Mouse (Mus musculus) CH12.LX (cell line): ENCODE data around the gene Ndufa4l2. TPM values are rescaled to one million over a fixed set of nuclear protein-coding genes. Genes with fewer than 3 reads are reported as not detected.
A peak's percentile ranks its signal among the peaks of the same experiment; 100 is the strongest.

Source experiments
- DNase-seq: peaks from one replicate; pipeline ENCODE4 v3.0.0-alpha.2; 2013; ENCODE audit errors: extremely low read depth
- H3K27ac ChIP-seq: 2 replicates; pipeline ENCODE4 v1.5.1; 2012; ENCODE audit warnings: low read depth, mild to moderate bottlenecking, control low read depth, moderate library complexity; ENCODE audit not compliant: insufficient read depth
- H3K27me3 ChIP-seq: replicated peaks from 2 replicates; pipeline ENCODE3; 2012; ENCODE audit warnings: inconsistent platforms
- H3K36me3 ChIP-seq, 2 experiments: replicated peaks in 1 of 2; 2 replicates each; pipeline versions ENCODE3 to v1.6.1; 2012; ENCODE audit warnings: inconsistent platforms in 1 of 2, low read length in 1 of 2, mild to moderate bottlenecking in 1 of 2, mixed read lengths in 1 of 2, moderate library complexity in 1 of 2; ENCODE audit not compliant: control insufficient read depth in 1 of 2, insufficient read depth in 1 of 2
- H3K4me1 ChIP-seq, 2 experiments: 2 replicates each; pipeline ENCODE4 v1.6.1; 2012; ENCODE audit warnings: inconsistent platforms in 1 of 2, moderate library complexity in 1 of 2; ENCODE audit not compliant: insufficient read depth in 2 of 2, control insufficient read depth in 1 of 2
- H3K4me2 ChIP-seq: 2 replicates; pipeline ENCODE4 v1.6.1; 2012; ENCODE audit warnings: low read depth, mild to moderate bottlenecking, control low read depth; ENCODE audit not compliant: poor library complexity, insufficient read depth, severe bottlenecking
- H3K4me3 ChIP-seq, 3 experiments: fragments of 150-350 bp in 1 of 3; sonication (generic) in 1 of 3; replicated peaks in 1 of 3; 2 replicates each; pipeline versions ENCODE3 to v1.5.1; 2011 to 2012; ENCODE audit warnings: low read depth in 2 of 3, low read length in 2 of 3, mild to moderate bottlenecking in 2 of 3, moderate library complexity in 2 of 3, control low read depth in 1 of 3, improper control_type of control experiment in 1 of 3, inconsistent platforms in 1 of 3, mixed read lengths in 1 of 3; ENCODE audit not compliant: poor library complexity in 1 of 3
- H3K79me2 ChIP-seq: replicated peaks from 2 replicates; pipeline ENCODE4 v1.6.1; 2012; ENCODE audit warnings: mild to moderate bottlenecking, moderate library complexity; ENCODE audit not compliant: control insufficient read depth, poor library complexity, insufficient read depth, severe bottlenecking; ENCODE audit errors: extremely low read depth
- H3K9ac ChIP-seq: 2 replicates; pipeline ENCODE4 v1.6.1; 2012; ENCODE audit warnings: low read depth, mild to moderate bottlenecking, control low read depth, moderate library complexity; ENCODE audit not compliant: insufficient read depth
- H3K9me3 ChIP-seq: replicated peaks from 2 replicates; pipeline ENCODE3; 2012; ENCODE audit warnings: low read length, inconsistent platforms, mixed read lengths
- BHLHE40 ChIP-seq: IDR thresholded peaks from 2 replicates; pipeline ENCODE4 v1.6.1; 2011; ENCODE audit warnings: mild to moderate bottlenecking, low read depth, low read length, improper control_type of control experiment
- CTCF ChIP-seq, 2 experiments: IDR thresholded peaks in 1 of 2; conservative IDR thresholded peaks in 1 of 2; 2 replicates each; pipeline ENCODE4 v1.5.1; 2011 to 2012; ENCODE audit warnings: low read depth in 2 of 2, low read length in 2 of 2, improper control_type of control experiment in 1 of 2, inconsistent platforms in 1 of 2, mild to moderate bottlenecking in 1 of 2, moderate library complexity in 1 of 2
- E2F4 ChIP-seq: IDR thresholded peaks from 2 replicates; pipeline ENCODE4 v1.6.1; 2011; ENCODE audit warnings: low read depth, low read length, improper control_type of control experiment; ENCODE audit not compliant: insufficient replicate concordance
- EP300 ChIP-seq: IDR thresholded peaks from 2 replicates; pipeline ENCODE4 v1.6.1; 2011; ENCODE audit warnings: low read length, improper control_type of control experiment
- ETS1 ChIP-seq: conservative IDR thresholded peaks from 2 replicates; pipeline ENCODE4 v1.6.1; 2012; ENCODE audit warnings: low read depth, mild to moderate bottlenecking, inconsistent platforms, low read length, improper control_type of control experiment, moderate library complexity
- HCFC1 ChIP-seq: IDR thresholded peaks from 2 replicates; pipeline ENCODE4 v1.6.1; 2012; ENCODE audit warnings: low read depth, mild to moderate bottlenecking, inconsistent platforms, low read length, improper control_type of control experiment
- JUND ChIP-seq: conservative IDR thresholded peaks from 2 replicates; pipeline ENCODE4 v1.6.1; 2011; ENCODE audit warnings: low read depth, low read length, improper control_type of control experiment
- KAT2A ChIP-seq: IDR thresholded peaks from 2 replicates; pipeline ENCODE4 v1.6.1; 2012; ENCODE audit warnings: low read length, improper control_type of control experiment, inconsistent platforms; ENCODE audit not compliant: insufficient replicate concordance
- MAFK ChIP-seq: IDR thresholded peaks from 2 replicates; pipeline ENCODE4 v1.6.1; 2011; ENCODE audit warnings: low read length, improper control_type of control experiment; ENCODE audit not compliant: insufficient replicate concordance
- MAX ChIP-seq: IDR thresholded peaks from 2 replicates; pipeline ENCODE4 v1.6.1; 2011; ENCODE audit warnings: low read length, improper control_type of control experiment
- MXI1 ChIP-seq: IDR thresholded peaks from 2 replicates; pipeline ENCODE4 v1.6.1; 2011; ENCODE audit warnings: mild to moderate bottlenecking, low read depth, low read length, improper control_type of control experiment
- NELFE ChIP-seq: IDR thresholded peaks from 2 replicates; pipeline ENCODE4 v1.6.1; 2011; ENCODE audit warnings: low read depth, low read length, improper control_type of control experiment
- NRF1 ChIP-seq: IDR thresholded peaks from 2 replicates; pipeline ENCODE4 v1.6.1; 2014; ENCODE audit warnings: low read depth, mild to moderate bottlenecking, inconsistent platforms, low read length, improper control_type of control experiment, moderate library complexity
- PAX5 ChIP-seq: IDR thresholded peaks from 2 replicates; pipeline ENCODE4 v1.6.1; 2012; ENCODE audit warnings: low read length, inconsistent platforms, mixed read lengths
- POLR2A ChIP-seq: IDR thresholded peaks from 2 replicates; pipeline ENCODE4 v1.6.1; 2011; ENCODE audit warnings: low read depth, mild to moderate bottlenecking, improper control_type of control experiment, low read length
- POLR2AphosphoS2 ChIP-seq: IDR thresholded peaks from 2 replicates; pipeline ENCODE4 v1.6.1; 2011; ENCODE audit warnings: low read depth, low read length, improper control_type of control experiment
- RAD21 ChIP-seq: IDR thresholded peaks from 2 replicates; pipeline ENCODE4 v1.6.1; 2011; ENCODE audit warnings: low read depth, mild to moderate bottlenecking, low read length, improper control_type of control experiment, moderate library complexity
- SIN3A ChIP-seq: IDR thresholded peaks from 2 replicates; pipeline ENCODE4 v1.6.1; 2012; ENCODE audit warnings: low read length, improper control_type of control experiment, inconsistent platforms
- SMC3 ChIP-seq: IDR thresholded peaks from 2 replicates; pipeline ENCODE4 v1.6.1; 2011; ENCODE audit warnings: low read depth, low read length, improper control_type of control experiment
- TBP ChIP-seq: conservative IDR thresholded peaks from 2 replicates; pipeline ENCODE4 v1.6.1; 2011; ENCODE audit warnings: low read depth, low read length, improper control_type of control experiment
- TCF12 ChIP-seq: IDR thresholded peaks from 2 replicates; pipeline ENCODE4 v1.6.1; 2014; ENCODE audit warnings: low read depth, mild to moderate bottlenecking, inconsistent platforms, low read length, improper control_type of control experiment
- USF1 ChIP-seq: IDR thresholded peaks from 2 replicates; pipeline ENCODE4 v1.6.1; 2014; ENCODE audit warnings: low read depth, mild to moderate bottlenecking, inconsistent platforms, low read length, improper control_type of control experiment
- ZC3H11A ChIP-seq: IDR thresholded peaks from 2 replicates; pipeline ENCODE4 v1.6.1; 2012; ENCODE audit warnings: low read depth, mild to moderate bottlenecking, inconsistent platforms, low read length, improper control_type of control experiment
- ZMIZ1 ChIP-seq: IDR thresholded peaks from 2 replicates; pipeline ENCODE4 v1.6.1; 2012; ENCODE audit warnings: low read depth, mild to moderate bottlenecking, inconsistent platforms, low read length, improper control_type of control experiment
- ZNF384 ChIP-seq: IDR thresholded peaks from 2 replicates; pipeline ENCODE4 v1.6.1; 2012; ENCODE audit warnings: low read depth, low read length, improper control_type of control experiment, inconsistent platforms
- dilution Hi-C: fragments of 300-500 bp; cut with MboI; formaldehyde crosslinking; loops from 2 replicates; pipeline ENCODE4 v1.14.3; 2020; ENCODE audit warnings: low sequenced_read_pairs; ENCODE audit not compliant: extremely low pct_unique_long_range_greater_than_20kb, extremely low pct_ligation_motif_present
- in situ Hi-C: fragments of 300-500 bp; cut with MboI; formaldehyde crosslinking; loops from 3 replicates; pipeline ENCODE4 v1.14.3; 2019; ENCODE audit warnings: low sequenced_read_pairs, low pct_ligation_motif_present, low pct_unique_long_range_greater_than_20kb, mixed read lengths
- polyA plus RNA-seq: library from polyadenylated mRNA; unstranded; fragments of >175 nt; gene quantifications from 2 replicates; pipeline ENCODE4 v1.2.1, GENCODE M21; 2012; ENCODE audit warnings: low read depth; ENCODE audit not compliant: insufficient read length
- total RNA-seq, 2 experiments: library from RNA; depleted of rRNA; stranded (reverse); fragments of 300-350 nt in 1 of 2; fragments of >200 nt in 1 of 2; gene quantifications; 2 replicates each; pipeline ENCODE4 v1.2.3; 2012 to 2014

Gene Ndufa4l2
- total and polyA plus RNA-seq, 3 experiments, result 0.47 TPM; not detected in 2

DNA sequence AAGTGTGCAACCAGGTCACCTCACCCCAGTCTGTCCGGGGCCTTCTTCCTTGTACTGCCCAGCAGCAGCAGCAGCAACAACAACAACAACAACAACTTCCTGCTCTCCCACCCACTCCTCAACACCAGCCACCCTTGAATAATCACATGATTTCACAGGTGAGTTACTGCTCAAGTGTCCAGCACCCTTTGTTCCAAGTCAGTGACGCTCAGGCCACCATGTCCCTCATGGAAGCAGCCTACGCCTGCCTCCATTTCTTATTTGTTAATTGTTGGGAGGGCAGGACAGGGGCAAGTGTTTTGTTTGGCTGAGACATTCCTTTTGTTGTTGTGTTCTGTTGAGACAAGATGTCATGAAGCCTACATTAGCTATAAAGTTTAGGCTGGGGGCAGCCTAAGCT is 38.2 kb upstream of the Ndufa4l2 start:
- Histone ChIP-seq H3K79me2 (no peaks in the 10 kb centered on the region), H3K4me2 (no peak overlapping the region), H3K27me3 (no peaks in the 10 kb centered on the region)
- TF ChIP-seq PAX5, result no peak
- TF ChIP-seq, all 38 proteins: peak for 0
- Histone ChIP-seq H3K36me3 (peaks cover 26 to 78% of the 10 kb centered on the region in 2 experiments), H3K4me3 (no peak overlapping the region), H3K4me1 (peaks cover 2 to 15% of the 10 kb centered on the region in 2 experiments), H3K9me3 (no peaks in the 10 kb centered on the region), H3K27ac (no peak overlapping the region), H3K9ac (no peak overlapping the region)
- in situ Hi-C loops (no loop called here), dilution Hi-C loops (no loop called here)
- no peak for DNase-seq

DNA sequence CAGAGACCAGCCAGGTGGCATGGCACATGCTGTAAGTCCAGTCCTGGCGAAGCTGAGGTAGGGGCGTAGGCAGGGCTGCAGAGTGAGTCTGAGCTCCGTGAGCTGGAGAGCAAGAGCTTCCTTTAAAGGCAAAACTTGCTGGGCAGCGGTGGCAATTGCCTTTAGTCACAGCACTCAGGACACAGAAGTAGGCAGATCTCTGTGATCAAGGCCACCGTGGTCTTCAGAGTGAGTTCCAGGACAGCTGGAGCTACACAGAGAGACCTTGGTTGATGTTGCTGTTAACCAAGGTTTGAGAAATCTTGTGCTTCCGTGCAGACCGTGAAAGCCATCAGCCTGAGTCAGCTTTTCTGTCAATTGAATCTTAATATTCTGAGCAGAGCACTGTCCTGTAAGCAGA is 37.5 kb upstream of the Ndufa4l2 start:
- Histone ChIP-seq H3K27me3 (no peaks in the 10 kb centered on the region), H3K4me1 (peaks cover 0 to 10% of the 10 kb centered on the region in 2 experiments; a peak in 2 of 4 replicates)
- dilution Hi-C loops, result no loop called here

DNA sequence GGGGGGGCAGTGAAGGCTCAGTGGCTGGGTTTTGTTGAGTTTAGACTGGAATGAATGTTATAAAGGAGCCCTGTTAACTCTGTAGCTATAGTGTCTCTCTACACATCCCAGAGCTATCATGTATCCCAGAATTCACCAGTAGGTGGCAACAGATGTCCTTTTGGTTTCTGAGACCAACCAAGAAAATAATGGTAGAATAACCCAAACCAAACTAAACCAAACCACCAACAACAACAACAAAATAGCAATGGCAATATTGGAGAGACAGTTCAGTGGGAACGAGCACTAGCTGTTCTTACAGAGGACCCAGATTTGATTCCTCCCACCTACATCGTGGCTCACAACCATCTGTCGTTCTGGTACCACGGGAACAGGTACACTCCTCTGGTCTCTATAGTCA is 35.6 kb upstream of the Ndufa4l2 start:
- no peaks in the 10 kb centered on the region for H3K9me3 ChIP-seq
- H3K4me1 ChIP-seq, result peaks cover 0 to 10% of the 10 kb centered on the region in 2 experiments; a peak in 2 of 4 replicates
- H3K27me3 ChIP-seq, result no peaks in the 10 kb centered on the region
- no peak overlapping the region for H3K4me3 ChIP-seq
- H3K27ac ChIP-seq, result no peak overlapping the region
- dilution Hi-C loops (no loop called here), in situ Hi-C loops (no loop called here)
- H3K9ac ChIP-seq, result no peak overlapping the region
- peak; percentile 56 for TF ChIP-seq RAD21
- TF ChIP-seq SIN3A, result no peak
- no peak for TF ChIP-seq NELFE
- no peak for TF ChIP-seq USF1
- TF ChIP-seq CTCF (conservative IDR thresholded peaks at IDR 0.05 in 1 of 2, IDR thresholded peaks at IDR 0.05 in 1 of 2; ENCODE audit: low read depth in 2 of 2, low read length in 2 of 2), result peak; percentile 18 to 69; a peak in 3 of 4 replicates
- peak; percentile 34 for TF ChIP-seq SMC3
- no peak for TF ChIP-seq PAX5
- peaks cover 15 to 78% of the 10 kb centered on the region in 2 experiments for H3K36me3 ChIP-seq
- peak; percentile 38 for DNase-seq
- no peaks in the 10 kb centered on the region for H3K79me2 ChIP-seq
- H3K4me2 ChIP-seq, result no peak overlapping the region

More for the DNA sequence above, 37.5 kb upstream of the Ndufa4l2 start:
- no peak overlapping the region for H3K9ac ChIP-seq
- no peak for DNase-seq
- H3K79me2 ChIP-seq, result no peaks in the 10 kb centered on the region
- peaks cover 22 to 78% of the 10 kb centered on the region in 2 experiments for H3K36me3 ChIP-seq
- no peak overlapping the region for H3K4me3 ChIP-seq
- no peak for TF ChIP-seq TCF12
- no peak for TF ChIP-seq MXI1
- no peak for TF ChIP-seq JUND
- no peak for TF ChIP-seq ZMIZ1
- no peak for TF ChIP-seq EP300
- no peak for TF ChIP-seq MAX
- no peak for TF ChIP-seq ETS1
- TF ChIP-seq ZC3H11A, result no peak
- TF ChIP-seq MAFK, result no peak
- TF ChIP-seq USF1, result no peak
- TF ChIP-seq NRF1, result no peak
- TF ChIP-seq KAT2A, result no peak
- no peak for TF ChIP-seq ZNF384
- no peak for TF ChIP-seq BHLHE40
- no peak for TF ChIP-seq E2F4
- TF ChIP-seq TBP, result no peak
- TF ChIP-seq POLR2A, result no peak
- no peak for TF ChIP-seq HCFC1
- TF ChIP-seq POLR2AphosphoS2, result no peak
- no peak overlapping the region for H3K27ac ChIP-seq
- no peak overlapping the region for H3K4me2 ChIP-seq
- in situ Hi-C loops, result no loop called here
- H3K9me3 ChIP-seq, result no peaks in the 10 kb centered on the region
